Mouse (Mus musculus) stomach, embryonic 16.5 days (tissue): ENCODE results near the gene Cpxm2. TPM values are rescaled to one million over a fixed set of nuclear protein-coding genes. Genes with fewer than 3 reads are reported as not detected.

Source experiments
- ATAC-seq: fragments of 200-750 bp; cut with Nextera tagmentation; 2 replicates; pipeline ENCODE4 v1.8.0; 2017; ENCODE audit warnings: moderate number of reproducible peaks, moderate TSS enrichment; ENCODE audit not compliant: insufficient read depth, low FRiP score
- H3K27ac ChIP-seq: fragments of 300-500 bp; sonication (generic); 2 replicates; pipeline ENCODE4 v1.5.1; 2014; ENCODE audit warnings: low read length
- H3K27me3 ChIP-seq: fragments of 300-500 bp; sonication (generic); 2 replicates; pipeline ENCODE4 v1.6.1; 2014; ENCODE audit warnings: low read length, control low read depth, mixed read lengths; ENCODE audit not compliant: control insufficient read depth, insufficient read depth
- H3K36me3 ChIP-seq: fragments of 300-500 bp; sonication (generic); 2 replicates; pipeline ENCODE4 v1.6.1; 2014; ENCODE audit warnings: low read length; ENCODE audit not compliant: control insufficient read depth, insufficient read depth
- H3K4me1 ChIP-seq: fragments of 300-500 bp; sonication (generic); 2 replicates; pipeline ENCODE4 v1.6.1; 2014; ENCODE audit warnings: low read length, control low read depth, mixed read lengths; ENCODE audit not compliant: control insufficient read depth, insufficient read depth
- H3K4me2 ChIP-seq: fragments of 300-500 bp; sonication (generic); 2 replicates; pipeline ENCODE4 v1.6.1; 2014; ENCODE audit warnings: low read depth, low read length, mixed read lengths
- H3K4me3 ChIP-seq: fragments of 300-500 bp; sonication (generic); replicated peaks from 2 replicates; pipeline ENCODE4 v1.5.1; 2014; ENCODE audit warnings: mild to moderate bottlenecking, low read length
- H3K9ac ChIP-seq: fragments of 300-500 bp; sonication (generic); 2 replicates; pipeline ENCODE4 v1.6.1; 2014; ENCODE audit warnings: low read length
- H3K9me3 ChIP-seq: fragments of 300-500 bp; sonication (generic); replicated peaks from 2 replicates; pipeline ENCODE4 v1.6.1; 2016; ENCODE audit warnings: low read length, control low read depth; ENCODE audit not compliant: control insufficient read depth
- WGBS: fragments of 180-500 bp; shearing (Covaris S2); extraction: QIAGEN DNeasy Blood & Tissue Kit; methylation state at CpG from one replicate; pipeline ENCODE4 v1.1.7; 2014; 5-methylcytosine and 5-hydroxymethylcytosine counted together
- polyA plus RNA-seq: library from polyadenylated mRNA; unstranded; fragments of >200 nt; fragmentation: Nextera tagmentation; extraction: Ambion mirVana; gene quantifications from 2 replicates; pipeline ENCODE4 v1.2.1, GENCODE M21; 2015

The Cpxm2 gene
- polyA plus RNA-seq, 1 experiment from 2014 or later, result 4.5 TPM

GRCm38 (mm10) chr7:132181586-132182198, 27.2 kb upstream of the Cpxm2 start:
- no peak overlapping the region for H3K9ac ChIP-seq
- H3K27ac ChIP-seq, result no peak overlapping the region
- no peak for ATAC-seq
- 65% methylated on average over 4 of the region's 4 CpGs for WGBS
- H3K36me3 ChIP-seq, result no peaks in the 10 kb centered on the region
- no peaks in the 10 kb centered on the region for H3K4me1 ChIP-seq
- no peaks in the 10 kb centered on the region for H3K27me3 ChIP-seq
- H3K9me3 ChIP-seq, result no peaks in the 10 kb centered on the region
- H3K4me3 ChIP-seq, result no peak overlapping the region
- H3K4me2 ChIP-seq, result no peak overlapping the region

- H3K4me2 ChIP-seq, result no peak overlapping the region
- H3K27me3 ChIP-seq, result no peaks in the 10 kb centered on the region
- H3K4me1 ChIP-seq, result no peaks in the 10 kb centered on the region
- ATAC-seq, result no peak
- 90% methylated on average over 3 of the region's 3 CpGs for WGBS
- no peak overlapping the region for H3K9ac ChIP-seq
- H3K36me3 ChIP-seq, result no peaks in the 10 kb centered on the region
- H3K27ac ChIP-seq, result no peak overlapping the region
- H3K9me3 ChIP-seq, result no peaks in the 10 kb centered on the region
- no peak overlapping the region for H3K4me3 ChIP-seq
Measured at GRCm38 (mm10) chr7:132181042-132181441, 26.5 kb upstream of the Cpxm2 start.

GRCm38 (mm10) chr7:132179049-132179448, 24.5 kb upstream of the Cpxm2 start:
- no peak overlapping the region for H3K4me3 ChIP-seq
- H3K4me1 ChIP-seq, result no peaks in the 10 kb centered on the region
- H3K4me2 ChIP-seq, result no peak overlapping the region
- 62% methylated on average over 1 of the region's 1 CpGs for WGBS
- ATAC-seq, result no peak
- no peaks in the 10 kb centered on the region for H3K9me3 ChIP-seq
- H3K36me3 ChIP-seq, result no peaks in the 10 kb centered on the region
- H3K9ac ChIP-seq, result no peak overlapping the region
- H3K27ac ChIP-seq, result no peak overlapping the region
- H3K27me3 ChIP-seq, result no peaks in the 10 kb centered on the region

DNA sequence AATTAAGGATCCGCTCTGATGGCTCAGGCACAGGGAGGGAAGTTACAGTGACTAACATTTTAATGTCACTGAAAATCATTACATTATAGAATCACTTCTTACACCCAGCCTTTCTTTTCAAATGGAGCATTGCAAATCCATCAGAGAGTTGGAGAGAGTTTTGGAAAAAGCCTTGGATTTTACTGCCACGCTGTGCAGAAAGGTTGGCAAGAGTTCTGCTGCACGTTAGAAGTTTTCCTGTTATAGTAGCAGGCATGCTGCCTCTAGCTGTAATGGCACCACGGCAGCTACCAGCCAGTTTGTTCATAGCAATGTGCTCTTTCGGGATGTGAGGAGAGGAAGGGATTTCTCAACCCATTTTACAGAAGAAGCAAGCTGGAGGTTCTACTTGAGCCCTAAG, 20.2 kb upstream of the Cpxm2 start:
- Histone ChIP-seq H3K27ac (no peak overlapping the region), H3K9me3 (no peaks in the 10 kb centered on the region), H3K4me1 (no peaks in the 10 kb centered on the region), H3K9ac (no peak overlapping the region), H3K36me3 (no peaks in the 10 kb centered on the region), H3K4me3 (no peak overlapping the region), H3K4me2 (no peak overlapping the region), H3K27me3 (no peaks in the 10 kb centered on the region)
- no peak for ATAC-seq
- 89% methylated on average over 5 of the region's 5 CpGs for WGBS

- no peak overlapping the region for H3K9ac ChIP-seq
- no peak for ATAC-seq
- no peaks in the 10 kb centered on the region for H3K9me3 ChIP-seq
- 83% methylated on average over 2 of the region's 2 CpGs for WGBS
- no peaks in the 10 kb centered on the region for H3K4me1 ChIP-seq
- no peak overlapping the region for H3K4me3 ChIP-seq
- H3K27ac ChIP-seq, result no peak overlapping the region
- no peak overlapping the region for H3K4me2 ChIP-seq
- H3K27me3 ChIP-seq, result no peaks in the 10 kb centered on the region
- no peaks in the 10 kb centered on the region for H3K36me3 ChIP-seq
Measured at GRCm38 (mm10) chr7:132174296-132174695, 19.8 kb upstream of the Cpxm2 start.

DNA sequence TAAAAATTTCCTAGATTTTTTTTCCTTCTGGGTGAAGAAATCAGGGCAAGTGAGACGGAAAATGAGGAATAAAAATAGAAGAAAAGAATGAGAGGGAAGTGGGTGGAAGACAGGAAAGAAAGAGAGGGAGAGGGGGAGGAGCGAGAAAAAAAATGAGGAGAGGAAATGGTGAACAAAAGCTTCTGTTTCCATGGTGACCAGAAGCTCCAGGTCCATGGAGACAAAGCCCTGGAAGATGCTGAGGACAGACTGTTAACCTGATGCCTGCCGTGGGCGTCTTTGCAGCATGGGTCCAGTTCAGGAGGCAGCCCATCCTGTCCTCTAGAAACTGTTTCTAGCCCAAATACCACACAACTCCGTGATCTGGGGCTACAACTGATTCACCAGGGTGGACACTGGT, 17.7 kb upstream of the Cpxm2 start:
- no peaks in the 10 kb centered on the region for H3K9me3 ChIP-seq
- H3K9ac ChIP-seq, result no peak overlapping the region
- H3K36me3 ChIP-seq, result no peaks in the 10 kb centered on the region
- WGBS, result 74% methylated on average over 5 of the region's 5 CpGs
- no peaks in the 10 kb centered on the region for H3K27me3 ChIP-seq
- H3K4me2 ChIP-seq, result no peak overlapping the region
- no peak for ATAC-seq
- no peak overlapping the region for H3K27ac ChIP-seq
- no peak overlapping the region for H3K4me3 ChIP-seq
- H3K4me1 ChIP-seq, result no peaks in the 10 kb centered on the region

GRCm38 (mm10) chr7:132171716-132172115, 17.2 kb upstream of the Cpxm2 start:
- Histone ChIP-seq H3K9ac (no peak overlapping the region), H3K4me2 (no peak overlapping the region), H3K27ac (no peak overlapping the region), H3K27me3 (no peaks in the 10 kb centered on the region), H3K9me3 (no peaks in the 10 kb centered on the region), H3K4me3 (no peak overlapping the region), H3K4me1 (no peaks in the 10 kb centered on the region), H3K36me3 (no peaks in the 10 kb centered on the region)
- ATAC-seq, result no peak
- WGBS, result 42% methylated on average over 5 of the region's 5 CpGs

- 53% methylated on average over 7 of the region's 7 CpGs for WGBS
- ATAC-seq, result no peak
Measured at GRCm38 (mm10) chr7:132169419-132170169, 15.1 kb upstream of the Cpxm2 start.

DNA sequence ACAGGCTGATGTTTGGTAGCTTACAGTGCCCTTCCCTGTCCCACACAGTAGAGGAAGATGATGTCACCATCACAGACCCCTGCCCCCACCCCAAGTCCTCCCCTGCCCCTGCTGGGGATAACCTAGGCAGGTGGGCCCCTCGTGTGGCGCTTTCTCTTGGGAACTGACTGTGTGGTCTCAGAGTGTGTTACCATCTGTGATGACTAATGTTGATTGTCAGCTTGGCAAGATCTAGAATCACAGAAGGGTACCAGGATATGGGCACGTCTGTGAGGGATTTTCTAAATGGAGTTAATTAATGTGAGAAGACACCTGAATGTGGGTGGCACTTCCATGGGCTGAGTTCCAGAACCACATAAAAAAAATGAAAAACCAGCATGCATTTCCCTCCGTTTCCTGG, 12.7 kb upstream of the Cpxm2 start:
- ATAC-seq, result no peak
- no peaks in the 10 kb centered on the region for H3K9me3 ChIP-seq
- H3K9ac ChIP-seq, result no peak overlapping the region
- H3K4me1 ChIP-seq, result no peaks in the 10 kb centered on the region
- WGBS, result 66% methylated on average over 4 of the region's 4 CpGs
- no peaks in the 10 kb centered on the region for H3K27me3 ChIP-seq
- H3K4me3 ChIP-seq, result no peak overlapping the region
- no peak overlapping the region for H3K27ac ChIP-seq
- no peaks in the 10 kb centered on the region for H3K36me3 ChIP-seq
- no peak overlapping the region for H3K4me2 ChIP-seq

More at GRCm38 (mm10) chr7:132169419-132170169, 15.1 kb upstream of the Cpxm2 start:
- no peaks in the 10 kb centered on the region for H3K4me1 ChIP-seq
- H3K36me3 ChIP-seq, result no peaks in the 10 kb centered on the region
- no peak overlapping the region for H3K27ac ChIP-seq
- H3K9me3 ChIP-seq, result no peaks in the 10 kb centered on the region
- no peaks in the 10 kb centered on the region for H3K27me3 ChIP-seq
- no peak overlapping the region for H3K9ac ChIP-seq
- H3K4me3 ChIP-seq, result no peak overlapping the region
- no peak overlapping the region for H3K4me2 ChIP-seq
